Mouse (Mus musculus): ENCODE results near the gene 9530053A07Rik. TPM values are rescaled to one million over a fixed set of nuclear protein-coding genes. Genes with fewer than 3 reads are reported as not detected.

Gene 9530053A07Rik
- polyA plus RNA-seq, 2 experiments, result not detected

GRCm38 (mm10) chr7:28169489-28170422 lies 40.5 kb downstream of the 9530053A07Rik start, which contains the start of gene Fbl:
Gene Fbl, plus strand, starts transcription at chr7:28169710.
- peaks cover 10 to 20% of the 10 kb centered on the region in 2 experiments for H3K4me1 ChIP-seq (replicated peaks; ENCODE audit: control insufficient read depth in 2 of 2, insufficient read depth in 2 of 2, low read length in 1 of 2)
- peak within 1 kb of the TSS; percentile 88 for H3K27ac ChIP-seq
- WGBS (ENCODE audit: insufficient replicate concordance), result under 1% methylated on average over 77 of the region's 80 CpGs
- TF ChIP-seq CTCF (IDR thresholded peaks at IDR 0.05; ENCODE audit: low read depth) (no peak), EP300 (IDR thresholded peaks at IDR 0.05; ENCODE audit: low read depth) (no peak)
- peak within 1 kb of the TSS; percentile 77 to 80 for H3K4me3 ChIP-seq (ENCODE audit: insufficient read depth in 1 of 2, low read depth in 2 of 2, low read length in 2 of 2)
- peak within 1 kb of the TSS; percentile 99 for H3K4me2 ChIP-seq (ENCODE audit: low read depth)
- peak; percentile 85 for ATAC-seq (ENCODE audit: insufficient read depth)
- no peaks in the 10 kb centered on the region; the same call in 1 of the 2 replicates for H3K9me3 ChIP-seq (ENCODE audit: control insufficient read depth, low read length)
- no peaks in the 10 kb centered on the region for H3K27me3 ChIP-seq (ENCODE audit: control insufficient read depth, insufficient read depth, low read length)
- no peaks in the 10 kb centered on the region for H3K36me3 ChIP-seq (replicated peaks; ENCODE audit: control insufficient read depth, insufficient read depth, low read depth)
- H3K9ac ChIP-seq (replicated peaks), result peak within 1 kb of the TSS; percentile 86
- peak; percentile 83 to 86 (median 86) for DNase-seq (ENCODE audit: low read depth in 3 of 3, low spot score in 3 of 3)

GRCm38 (mm10) chr7:28175358-28175757 lies 46.1 kb downstream of the 9530053A07Rik start:
- TF ChIP-seq CTCF (IDR thresholded peaks at IDR 0.05; ENCODE audit: low read depth), result no peak
- no peaks in the 10 kb centered on the region for H3K9me3 ChIP-seq (ENCODE audit: control insufficient read depth, low read length)
- peaks cover 12 to 22% of the 10 kb centered on the region in 2 experiments for H3K4me1 ChIP-seq (replicated peaks; ENCODE audit: control insufficient read depth in 2 of 2, insufficient read depth in 2 of 2, low read length in 1 of 2)
- no peak overlapping the region for H3K4me2 ChIP-seq (ENCODE audit: low read depth)
- no peaks in the 10 kb centered on the region for H3K27me3 ChIP-seq (ENCODE audit: control insufficient read depth, insufficient read depth, low read length)
- 68% methylated on average over 4 of the region's 4 CpGs for WGBS (ENCODE audit: insufficient replicate concordance)
- no peak for DNase-seq (ENCODE audit: low read depth in 3 of 3, low spot score in 3 of 3)
- no peak overlapping the region for H3K27ac ChIP-seq
- peaks cover 12% of the 10 kb centered on the region for H3K36me3 ChIP-seq (replicated peaks; ENCODE audit: control insufficient read depth, insufficient read depth, low read depth)
- no peak overlapping the region for H3K9ac ChIP-seq (replicated peaks)
- H3K4me3 ChIP-seq (ENCODE audit: insufficient read depth in 1 of 2, low read depth in 2 of 2, low read length in 2 of 2), result no peak overlapping the region
- ATAC-seq (ENCODE audit: insufficient read depth), result no peak

DNA sequence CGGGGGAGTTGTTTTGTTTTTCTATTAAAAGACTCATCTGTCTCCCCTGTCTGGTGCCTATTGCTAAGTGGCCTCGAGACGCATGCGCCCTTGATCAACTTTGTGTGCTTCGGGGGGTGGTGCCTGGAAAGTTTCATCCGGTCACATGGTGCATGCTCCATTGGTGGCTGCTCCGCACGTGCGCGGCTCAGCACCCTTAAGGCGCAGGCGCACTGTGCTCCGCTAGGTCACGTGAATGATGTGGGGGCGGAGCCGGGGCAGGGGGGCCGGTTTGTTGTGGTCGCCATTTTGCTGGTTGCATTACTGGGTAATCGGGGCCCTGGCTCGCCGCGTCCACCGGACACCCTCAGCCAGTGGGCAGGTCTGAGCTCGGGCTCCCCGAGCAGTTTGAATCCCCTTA lies 50.0 kb downstream of the 9530053A07Rik start, which contains the start of gene Dyrk1b:
TSS of gene Dyrk1b (plus strand) at position 242 of the 400 bp plus-strand sequence.
- ATAC-seq (ENCODE audit: insufficient read depth) (peak; percentile 83), DNase-seq (ENCODE audit: low read depth in 3 of 3, low spot score in 3 of 3) (peak; percentile 93 to 95 (median 95))
- no peak for TF ChIP-seq CTCF (IDR thresholded peaks at IDR 0.05; ENCODE audit: low read depth)
- TF ChIP-seq EP300 (IDR thresholded peaks at IDR 0.05; ENCODE audit: low read depth), result no peak
- Histone ChIP-seq H3K9ac (replicated peaks) (peak within 1 kb of the TSS; percentile 79), H3K9me3 (ENCODE audit: control insufficient read depth, low read length) (no peaks in the 10 kb centered on the region), H3K27ac (peak within 1 kb of the TSS; percentile 83), H3K27me3 (ENCODE audit: control insufficient read depth, insufficient read depth, low read length) (no peaks in the 10 kb centered on the region), H3K4me3 (ENCODE audit: insufficient read depth in 1 of 2, low read depth in 2 of 2, low read length in 2 of 2) (peak within 1 kb of the TSS; percentile 77 to 89), H3K4me2 (ENCODE audit: low read depth) (peak within 1 kb of the TSS; percentile 97), H3K36me3 (replicated peaks; ENCODE audit: control insufficient read depth, insufficient read depth, low read depth) (peaks cover 28% of the 10 kb centered on the region), H3K4me1 (replicated peaks; ENCODE audit: control insufficient read depth in 2 of 2, insufficient read depth in 2 of 2, low read length in 1 of 2) (peaks cover 10 to 15% of the 10 kb centered on the region in 2 experiments)
- 1% methylated on average over 25 of the region's 25 CpGs for WGBS (ENCODE audit: insufficient replicate concordance)

- peaks cover 32% of the 10 kb centered on the region for H3K36me3 ChIP-seq (replicated peaks; ENCODE audit: control insufficient read depth, insufficient read depth, low read depth)
Observed at GRCm38 (mm10) chr7:28179741-28180377, 50.6 kb downstream of the 9530053A07Rik start.

More at GRCm38 (mm10) chr7:28179741-28180377, 50.6 kb downstream of the 9530053A07Rik start:
- peak; percentile 93 for ATAC-seq (ENCODE audit: insufficient read depth)
- WGBS (ENCODE audit: insufficient replicate concordance), result 3% methylated on average over 42 of the region's 56 CpGs
- H3K27ac ChIP-seq, result peak overlapping the region; percentile 83
- peaks cover 10 to 15% of the 10 kb centered on the region in 2 experiments for H3K4me1 ChIP-seq (replicated peaks; ENCODE audit: control insufficient read depth in 2 of 2, insufficient read depth in 2 of 2, low read length in 1 of 2)
- H3K4me2 ChIP-seq (ENCODE audit: low read depth), result peak overlapping the region; percentile 97
- H3K9ac ChIP-seq (replicated peaks), result peak overlapping the region; percentile 79
- no peaks in the 10 kb centered on the region for H3K27me3 ChIP-seq (ENCODE audit: control insufficient read depth, insufficient read depth, low read length)
- H3K4me3 ChIP-seq (ENCODE audit: insufficient read depth in 1 of 2, low read depth in 2 of 2, low read length in 2 of 2), result peak overlapping the region; percentile 77 to 89
- H3K9me3 ChIP-seq (ENCODE audit: control insufficient read depth, low read length), result no peaks in the 10 kb centered on the region
- peak; percentile 92 to 95 (median 93) for DNase-seq (ENCODE audit: low read depth in 3 of 3, low spot score in 3 of 3)
- TF ChIP-seq CTCF (IDR thresholded peaks at IDR 0.05; ENCODE audit: low read depth), result no peak
- TF ChIP-seq EP300 (IDR thresholded peaks at IDR 0.05; ENCODE audit: low read depth), result no peak
